Mouse (Mus musculus): ENCODE data around the gene Pde4c. TPM values are rescaled to one million over a fixed set of nuclear protein-coding genes. Genes with fewer than 3 reads are reported as not detected.

Pde4c gene
- 0.08 and 0.13 TPM in 2 replicates for polyA plus RNA-seq (2014; fragmentation: Nextera tagmentation; extraction: Ambion mirVana)

DNA sequence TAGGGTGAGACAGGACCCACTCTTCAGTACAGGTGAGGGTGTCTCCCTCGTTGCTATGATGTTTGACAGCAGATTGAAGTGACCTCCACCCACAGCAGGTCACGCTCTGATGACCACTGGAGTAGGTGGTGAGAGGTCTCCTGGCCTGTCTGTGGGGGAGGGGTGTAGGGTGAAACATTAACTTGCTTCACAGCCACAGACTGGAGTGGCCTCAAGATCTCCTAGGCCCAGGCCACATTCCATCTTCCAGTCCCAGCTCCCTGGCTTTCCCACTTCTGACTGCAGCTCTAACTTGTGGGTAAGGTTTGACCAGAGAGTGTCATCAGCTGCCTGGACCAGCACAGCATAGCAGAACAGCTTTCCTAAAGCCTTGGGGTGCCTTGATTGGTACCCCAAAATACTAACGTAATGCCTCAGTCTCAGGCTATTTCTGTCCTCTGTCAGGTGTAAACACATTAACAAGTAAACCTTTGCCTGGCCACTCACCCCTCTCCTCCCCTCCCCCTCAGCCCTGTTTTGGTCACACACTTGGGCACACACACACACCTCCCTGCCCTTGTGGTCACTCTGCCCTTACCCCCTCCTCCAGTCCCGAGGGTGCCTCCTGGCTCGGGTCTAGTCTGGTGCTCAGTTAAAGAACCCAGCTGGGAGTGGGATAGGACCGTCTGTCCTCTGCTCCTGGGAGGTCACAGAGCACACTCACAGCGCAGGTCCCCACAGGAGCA is at the start of gene Pde4c:
Pde4c (plus strand) TSS at position 235 of the 725 bp plus-strand sequence.
- no peak within 1 kb of the TSS for H3K27ac ChIP-seq (replicated peaks; ENCODE audit: low read depth, low read length)

DNA sequence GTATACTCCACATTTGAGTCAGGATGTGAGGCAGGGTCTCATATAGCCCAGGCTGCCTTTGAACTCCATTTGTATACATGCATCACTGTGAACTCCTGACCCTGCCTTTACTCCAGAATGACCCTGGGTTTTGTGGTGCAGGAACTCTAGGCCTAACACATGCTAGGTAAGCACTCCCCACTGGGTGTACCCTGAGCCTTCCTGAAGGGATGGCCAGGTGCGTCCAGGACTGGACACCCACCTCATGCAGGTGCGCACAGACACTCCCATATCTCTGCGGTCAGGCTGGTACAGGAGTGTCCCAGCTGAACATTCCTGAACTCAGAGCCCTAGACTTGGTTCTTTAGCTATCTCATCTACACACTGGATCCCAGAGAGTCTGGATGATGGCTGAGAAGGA is 49.4 kb upstream of the Pde4c start:
- ATAC-seq (ENCODE audit: insufficient number of reproducible peaks, low FRiP score, low TSS enrichment, low read depth) (0 out of 2 replicates have a peak, but pooled peaks have one; percentile 4), DNase-seq (ENCODE audit: low spot score) (no peak)
- 86% methylated on average over 3 of the region's 3 CpGs for WGBS
- peaks cover 12% of the 10 kb centered on the region for H3K36me3 ChIP-seq (ENCODE audit: control insufficient read depth, insufficient read depth, low read length)
- peak overlapping the region; percentile 92 for H3K27ac ChIP-seq (replicated peaks; ENCODE audit: low read depth, low read length)
- peak overlapping the region; percentile 87 for H3K9ac ChIP-seq (ENCODE audit: low read length)
- no peaks in the 10 kb centered on the region for H3K27me3 ChIP-seq (ENCODE audit: control insufficient read depth, insufficient read depth, low read length)
- no peaks in the 10 kb centered on the region for H3K9me3 ChIP-seq (ENCODE audit: control insufficient read depth, low read length)
- peak overlapping the region; percentile 66 for H3K4me3 ChIP-seq (ENCODE audit: low read depth, low read length)
- H3K4me1 ChIP-seq (ENCODE audit: control insufficient read depth, insufficient read depth, low read length): peaks cover 12% of the 10 kb centered on the region
- H3K4me2 ChIP-seq (ENCODE audit: low read depth, severe bottlenecking): peak overlapping the region; percentile 66

More for the DNA sequence above, at the start of gene Pde4c:
- no peaks in the 10 kb centered on the region for H3K9me3 ChIP-seq (ENCODE audit: control insufficient read depth, low read length)
- H3K36me3 ChIP-seq (ENCODE audit: control insufficient read depth, insufficient read depth, low read length): no peaks in the 10 kb centered on the region
- WGBS: 61% methylated on average over 7 of the region's 7 CpGs
- H3K4me1 ChIP-seq (ENCODE audit: control insufficient read depth, insufficient read depth, low read length): no peaks in the 10 kb centered on the region
- H3K4me3 ChIP-seq (ENCODE audit: low read depth, low read length): no peak within 1 kb of the TSS
- H3K9ac ChIP-seq (ENCODE audit: low read length): no peak within 1 kb of the TSS
- no peak for DNase-seq (ENCODE audit: low spot score)
- peaks cover 2% of the 10 kb centered on the region; the same call in 1 of the 2 replicates for H3K27me3 ChIP-seq (ENCODE audit: control insufficient read depth, insufficient read depth, low read length)
- ATAC-seq (ENCODE audit: insufficient number of reproducible peaks, low FRiP score, low TSS enrichment, low read depth): no peak
- no peak within 1 kb of the TSS for H3K4me2 ChIP-seq (ENCODE audit: low read depth, severe bottlenecking)

DNA sequence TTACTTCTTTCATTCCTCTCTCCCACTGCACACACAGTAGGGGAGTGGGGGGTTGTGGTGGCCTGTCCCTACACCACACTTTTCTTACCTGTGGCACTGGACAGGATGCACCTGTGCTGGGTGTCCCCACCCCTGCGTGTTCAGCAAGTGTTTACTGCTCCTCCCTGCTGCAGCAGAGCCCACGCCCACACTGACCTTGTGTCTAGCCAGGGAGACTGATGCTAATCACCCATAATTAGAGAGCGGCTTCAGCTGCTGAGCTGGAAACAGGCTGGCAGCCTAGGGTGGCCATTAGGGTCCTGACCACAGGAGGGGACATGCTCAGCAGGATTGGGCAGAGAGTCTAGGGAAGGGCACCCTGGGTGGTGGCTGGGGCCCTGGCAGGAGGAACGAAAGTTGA is 48.8 kb upstream of the Pde4c start:
- Histone ChIP-seq H3K36me3 (ENCODE audit: control insufficient read depth, insufficient read depth, low read length) (peaks cover 16% of the 10 kb centered on the region), H3K4me1 (ENCODE audit: control insufficient read depth, insufficient read depth, low read length) (peaks cover 12% of the 10 kb centered on the region), H3K4me3 (ENCODE audit: low read depth, low read length) (no peak overlapping the region), H3K27ac (replicated peaks; ENCODE audit: low read depth, low read length) (no peak overlapping the region), H3K27me3 (ENCODE audit: control insufficient read depth, insufficient read depth, low read length) (no peaks in the 10 kb centered on the region), H3K4me2 (ENCODE audit: low read depth, severe bottlenecking) (no peak overlapping the region), H3K9ac (ENCODE audit: low read length) (no peak overlapping the region), H3K9me3 (ENCODE audit: control insufficient read depth, low read length) (no peaks in the 10 kb centered on the region)
- no peak for DNase-seq (ENCODE audit: low spot score)
- no peak for ATAC-seq (ENCODE audit: insufficient number of reproducible peaks, low FRiP score, low TSS enrichment, low read depth)
- WGBS: 71% methylated on average over 4 of the region's 4 CpGs

GRCm38 (mm10) chr8:70675336-70675735 is 48.2 kb upstream of the Pde4c start:
- peaks cover 16% of the 10 kb centered on the region for H3K36me3 ChIP-seq (ENCODE audit: control insufficient read depth, insufficient read depth, low read length)
- no peak overlapping the region for H3K27ac ChIP-seq (replicated peaks; ENCODE audit: low read depth, low read length)
- peaks cover 12% of the 10 kb centered on the region for H3K4me1 ChIP-seq (ENCODE audit: control insufficient read depth, insufficient read depth, low read length)
- DNase-seq (ENCODE audit: low spot score) (no peak), ATAC-seq (ENCODE audit: insufficient number of reproducible peaks, low FRiP score, low TSS enrichment, low read depth) (no peak)
- H3K4me2 ChIP-seq (ENCODE audit: low read depth, severe bottlenecking): no peak overlapping the region
- H3K9me3 ChIP-seq (ENCODE audit: control insufficient read depth, low read length): no peaks in the 10 kb centered on the region
- H3K27me3 ChIP-seq (ENCODE audit: control insufficient read depth, insufficient read depth, low read length): no peaks in the 10 kb centered on the region
- 73% methylated on average over 1 of the region's 1 CpGs for WGBS
- no peak overlapping the region for H3K4me3 ChIP-seq (ENCODE audit: low read depth, low read length)
- no peak overlapping the region for H3K9ac ChIP-seq (ENCODE audit: low read length)

- Histone ChIP-seq H3K27ac (replicated peaks; ENCODE audit: low read depth, low read length) (no peak overlapping the region), H3K4me3 (ENCODE audit: low read depth, low read length) (no peak overlapping the region), H3K4me2 (ENCODE audit: low read depth, severe bottlenecking) (no peak overlapping the region), H3K9ac (ENCODE audit: low read length) (no peak overlapping the region), H3K4me1 (ENCODE audit: control insufficient read depth, insufficient read depth, low read length) (peaks cover 12% of the 10 kb centered on the region), H3K36me3 (ENCODE audit: control insufficient read depth, insufficient read depth, low read length) (peaks cover 16% of the 10 kb centered on the region), H3K9me3 (ENCODE audit: control insufficient read depth, low read length) (no peaks in the 10 kb centered on the region), H3K27me3 (ENCODE audit: control insufficient read depth, insufficient read depth, low read length) (no peaks in the 10 kb centered on the region)
- DNase-seq (ENCODE audit: low spot score): no peak
- ATAC-seq (ENCODE audit: insufficient number of reproducible peaks, low FRiP score, low TSS enrichment, low read depth): no peak
- 94% methylated on average over 15 of the region's 15 CpGs for WGBS
These were observed 46.0 kb upstream of the Pde4c start for GRCm38 (mm10) chr8:70677451-70678080.

DNA sequence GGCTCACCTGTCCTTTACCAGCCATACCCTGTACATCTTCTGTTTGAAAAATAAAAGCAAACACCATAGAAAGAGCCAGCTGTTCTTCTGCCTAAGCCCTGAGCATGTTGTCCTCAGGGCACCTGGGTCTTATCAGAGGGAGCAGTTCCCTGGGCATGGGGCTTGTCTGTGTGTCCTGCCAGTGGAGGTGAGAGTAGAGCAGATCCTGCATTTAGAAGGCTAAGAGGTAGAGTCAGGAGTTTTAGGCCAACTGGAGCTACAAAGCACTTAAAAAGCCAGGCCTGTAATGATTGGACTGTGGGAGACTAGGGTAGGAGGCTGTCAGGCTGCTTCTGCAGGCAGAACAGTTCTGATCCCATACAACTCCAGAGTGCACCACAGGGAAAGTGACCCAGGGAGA is 44.8 kb upstream of the Pde4c start:
- no peak overlapping the region for H3K4me2 ChIP-seq (ENCODE audit: low read depth, severe bottlenecking)
- no peak overlapping the region for H3K4me3 ChIP-seq (ENCODE audit: low read depth, low read length)
- H3K27ac ChIP-seq (replicated peaks; ENCODE audit: low read depth, low read length): no peak overlapping the region
- peaks cover 11% of the 10 kb centered on the region for H3K4me1 ChIP-seq (ENCODE audit: control insufficient read depth, insufficient read depth, low read length)
- no peaks in the 10 kb centered on the region for H3K27me3 ChIP-seq (ENCODE audit: control insufficient read depth, insufficient read depth, low read length)
- H3K9ac ChIP-seq (ENCODE audit: low read length): no peak overlapping the region
- H3K36me3 ChIP-seq (ENCODE audit: control insufficient read depth, insufficient read depth, low read length): peaks cover 16% of the 10 kb centered on the region
- ATAC-seq (ENCODE audit: insufficient number of reproducible peaks, low FRiP score, low TSS enrichment, low read depth) (no peak), DNase-seq (ENCODE audit: low spot score) (no peak)
- H3K9me3 ChIP-seq (ENCODE audit: control insufficient read depth, low read length): no peaks in the 10 kb centered on the region

- DNase-seq (ENCODE audit: low spot score): no peak
- H3K27ac ChIP-seq (replicated peaks; ENCODE audit: low read depth, low read length): no peak overlapping the region
These were observed 44.1 kb upstream of the Pde4c start for GRCm38 (mm10) chr8:70679404-70679803.

GRCm38 (mm10) chr8:70680039-70680438 is 43.5 kb upstream of the Pde4c start:
- no peak for DNase-seq (ENCODE audit: low spot score)
- H3K27ac ChIP-seq (replicated peaks; ENCODE audit: low read depth, low read length): no peak overlapping the region
- H3K4me3 ChIP-seq (ENCODE audit: low read depth, low read length): no peak overlapping the region
- no peaks in the 10 kb centered on the region for H3K4me1 ChIP-seq (ENCODE audit: control insufficient read depth, insufficient read depth, low read length)
- ATAC-seq (ENCODE audit: insufficient number of reproducible peaks, low FRiP score, low TSS enrichment, low read depth): no peak
- WGBS: 48% methylated on average over 3 of the region's 3 CpGs
- no peaks in the 10 kb centered on the region for H3K9me3 ChIP-seq (ENCODE audit: control insufficient read depth, low read length)
- H3K9ac ChIP-seq (ENCODE audit: low read length): no peak overlapping the region
- peaks cover 17% of the 10 kb centered on the region for H3K36me3 ChIP-seq (ENCODE audit: control insufficient read depth, insufficient read depth, low read length)
- no peak overlapping the region for H3K4me2 ChIP-seq (ENCODE audit: low read depth, severe bottlenecking)
- no peaks in the 10 kb centered on the region for H3K27me3 ChIP-seq (ENCODE audit: control insufficient read depth, insufficient read depth, low read length)

More at GRCm38 (mm10) chr8:70679404-70679803, 44.1 kb upstream of the Pde4c start:
- peaks cover 5% of the 10 kb centered on the region; the same call in 1 of the 2 replicates for H3K4me1 ChIP-seq (ENCODE audit: control insufficient read depth, insufficient read depth, low read length)
- no peak overlapping the region for H3K4me2 ChIP-seq (ENCODE audit: low read depth, severe bottlenecking)
- H3K27me3 ChIP-seq (ENCODE audit: control insufficient read depth, insufficient read depth, low read length): no peaks in the 10 kb centered on the region
- WGBS: 92% methylated on average over 4 of the region's 4 CpGs
- H3K4me3 ChIP-seq (ENCODE audit: low read depth, low read length): no peak overlapping the region
- peaks cover 16% of the 10 kb centered on the region for H3K36me3 ChIP-seq (ENCODE audit: control insufficient read depth, insufficient read depth, low read length)
- no peak overlapping the region for H3K9ac ChIP-seq (ENCODE audit: low read length)
- ATAC-seq (ENCODE audit: insufficient number of reproducible peaks, low FRiP score, low TSS enrichment, low read depth): no peak
- no peaks in the 10 kb centered on the region for H3K9me3 ChIP-seq (ENCODE audit: control insufficient read depth, low read length)
